Mouse (Mus musculus) stomach, embryonic 15.5 days (tissue): ENCODE results near the gene Ticrr. TPM values are rescaled to one million over a fixed set of nuclear protein-coding genes. Genes with fewer than 3 reads are reported as not detected.
A peak's percentile ranks its signal among the peaks of the same experiment; 100 is the strongest.

Experiments
- ATAC-seq: fragments of 200-750 bp; cut with Nextera tagmentation; 2 replicates; pipeline ENCODE4 v1.8.0; 2017; ENCODE audit warnings: low read depth, moderate number of reproducible peaks, moderate TSS enrichment; ENCODE audit not compliant: insufficient read depth, low FRiP score
- H3K27ac ChIP-seq: fragments of 300-500 bp; sonication (generic); 2 replicates; pipeline ENCODE4 v1.5.1; 2015; ENCODE audit warnings: mild to moderate bottlenecking, inconsistent platforms
- H3K27me3 ChIP-seq: fragments of 300-500 bp; sonication (generic); replicated peaks from 2 replicates; pipeline ENCODE4 v1.6.1; 2015; ENCODE audit warnings: inconsistent platforms
- H3K36me3 ChIP-seq: fragments of 300-500 bp; sonication (generic); 2 replicates; pipeline ENCODE4 v1.6.1; 2015; ENCODE audit warnings: inconsistent platforms
- H3K4me1 ChIP-seq: fragments of 300-500 bp; sonication (generic); 2 replicates; pipeline ENCODE4 v1.6.1; 2015; ENCODE audit warnings: inconsistent platforms
- H3K4me2 ChIP-seq: fragments of 300-500 bp; sonication (generic); 2 replicates; pipeline ENCODE4 v1.6.1; 2015; ENCODE audit warnings: mild to moderate bottlenecking, inconsistent platforms
- H3K4me3 ChIP-seq: fragments of 300-500 bp; sonication (generic); replicated peaks from 2 replicates; pipeline ENCODE4 v1.5.1; 2015; ENCODE audit warnings: inconsistent platforms
- H3K9ac ChIP-seq: fragments of 300-500 bp; sonication (generic); 2 replicates; pipeline ENCODE4 v1.6.1; 2015; ENCODE audit warnings: inconsistent platforms
- H3K9me3 ChIP-seq: fragments of 300-500 bp; sonication (generic); 2 replicates; pipeline ENCODE4 v1.6.1; 2016; ENCODE audit warnings: inconsistent platforms
- WGBS: fragments of 180-500 bp; shearing (Covaris S2); methylation state at CpG from one replicate; pipeline ENCODE4 v1.1.7; 2015; 5-methylcytosine and 5-hydroxymethylcytosine counted together
- polyA plus RNA-seq: library from polyadenylated mRNA; unstranded; fragments of >200 nt; fragmentation: Nextera tagmentation; extraction: Ambion mirVana; gene quantifications from 2 replicates; pipeline ENCODE4 v1.2.1, GENCODE M21; 2015

Ticrr gene
- 9.2 and 10.6 TPM in 2 replicates for polyA plus RNA-seq

DNA sequence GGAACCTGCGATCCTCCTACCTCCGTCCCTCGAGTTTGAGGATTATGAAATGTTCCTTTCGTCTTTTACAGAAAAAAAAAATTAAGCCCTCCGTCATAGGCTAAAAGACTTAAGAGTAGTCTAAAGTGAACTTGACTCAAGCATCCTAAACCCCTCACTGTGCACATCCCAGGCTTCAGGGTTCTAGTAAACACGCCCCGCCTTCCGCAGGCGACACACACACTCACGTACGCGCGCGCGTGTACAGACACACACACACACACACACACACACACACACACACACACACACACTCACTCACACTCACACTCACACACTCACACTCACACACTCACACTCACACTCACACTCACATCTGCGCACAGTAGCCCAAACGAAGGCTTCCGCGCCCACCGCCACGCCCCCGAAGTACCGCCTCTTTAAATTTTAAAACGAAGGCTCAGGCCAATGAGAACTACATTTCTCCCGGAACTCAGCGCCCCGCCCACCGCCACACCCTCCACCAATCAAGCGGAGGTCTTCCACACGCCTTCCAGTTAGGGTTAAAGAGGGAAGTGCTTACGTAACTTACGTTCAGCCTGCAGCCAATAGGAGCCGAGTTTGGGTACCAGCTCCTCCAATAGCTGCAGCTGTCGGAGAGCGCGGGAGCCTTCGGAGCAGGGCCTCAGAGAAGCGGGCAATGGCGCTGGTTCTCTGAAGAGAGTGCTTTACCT is at the start of gene Ticrr:
Ticrr (plus strand) TSS at position 619 of the 713 bp plus-strand sequence.
- H3K36me3 ChIP-seq, result no peaks in the 10 kb centered on the region
- peak; percentile 100 for ATAC-seq
- peak within 1 kb of the TSS; percentile 96 for H3K4me2 ChIP-seq
- peak within 1 kb of the TSS; percentile 94 for H3K4me3 ChIP-seq
- H3K27ac ChIP-seq, result peak within 1 kb of the TSS; percentile 26; the same call in 1 of the 2 replicates
- peak within 1 kb of the TSS; percentile 89 for H3K9ac ChIP-seq
- H3K4me1 ChIP-seq, result peaks cover 16% of the 10 kb centered on the region; the same call in 1 of the 2 replicates
- under 1% methylated on average over 39 of the region's 39 CpGs for WGBS
- no peaks in the 10 kb centered on the region for H3K9me3 ChIP-seq
- H3K27me3 ChIP-seq, result no peaks in the 10 kb centered on the region

- H3K27me3 ChIP-seq, result peaks cover 43% of the 10 kb centered on the region
Observed at GRCm38 (mm10) chr7:79611901-79612300, 48.1 kb upstream of the Ticrr start.

DNA sequence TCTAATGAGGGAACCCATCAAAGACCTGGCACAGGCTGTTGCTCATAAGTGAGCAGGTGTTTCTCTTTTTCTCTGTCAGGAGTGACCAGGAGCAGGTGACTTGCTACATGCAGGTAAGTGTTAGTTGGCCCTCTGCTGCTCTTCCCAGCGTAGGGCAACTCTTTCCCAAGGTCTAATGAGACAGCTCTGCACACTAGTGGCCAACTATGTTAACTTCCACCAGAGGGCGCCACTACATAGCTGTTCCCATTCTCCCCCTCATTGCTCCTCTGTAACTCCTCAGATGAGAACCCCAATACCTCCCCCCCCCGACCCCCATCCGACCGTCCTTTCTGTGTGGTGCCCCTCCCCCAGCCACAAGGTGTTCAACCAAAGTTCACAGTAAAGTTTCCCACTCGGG is 47.2 kb upstream of the Ticrr start:
- no peak overlapping the region for H3K9ac ChIP-seq
- H3K27me3 ChIP-seq, result peaks cover 43% of the 10 kb centered on the region
- H3K4me1 ChIP-seq, result peaks cover 4% of the 10 kb centered on the region; the same call in 1 of the 2 replicates
- no peaks in the 10 kb centered on the region for H3K36me3 ChIP-seq
- H3K4me3 ChIP-seq, result no peak overlapping the region
- H3K27ac ChIP-seq, result no peak overlapping the region
- H3K4me2 ChIP-seq, result no peak overlapping the region
- no peaks in the 10 kb centered on the region for H3K9me3 ChIP-seq
- WGBS, result 11% methylated on average over 6 of the region's 6 CpGs
- ATAC-seq, result no peak; the same call in 1 of the 2 replicates

More at GRCm38 (mm10) chr7:79611901-79612300, 48.1 kb upstream of the Ticrr start:
- Histone ChIP-seq H3K9ac (no peak overlapping the region), H3K4me3 (no peak overlapping the region), H3K4me1 (peaks cover 7% of the 10 kb centered on the region; the same call in 1 of the 2 replicates), H3K4me2 (no peak overlapping the region), H3K27ac (no peak overlapping the region), H3K36me3 (no peaks in the 10 kb centered on the region), H3K9me3 (no peaks in the 10 kb centered on the region)
- no peak for ATAC-seq
- 77% methylated on average over 9 of the region's 9 CpGs for WGBS

GRCm38 (mm10) chr7:79613314-79613713 is 46.7 kb upstream of the Ticrr start:
- Histone ChIP-seq H3K27me3 (peaks cover 43% of the 10 kb centered on the region), H3K4me2 (no peak overlapping the region), H3K36me3 (no peaks in the 10 kb centered on the region), H3K27ac (no peak overlapping the region), H3K9me3 (no peaks in the 10 kb centered on the region), H3K4me3 (no peak overlapping the region), H3K9ac (no peak overlapping the region), H3K4me1 (peaks cover 3% of the 10 kb centered on the region; the same call in 1 of the 2 replicates)
- WGBS, result 51% methylated on average over 11 of the region's 11 CpGs
- no peak for ATAC-seq

DNA sequence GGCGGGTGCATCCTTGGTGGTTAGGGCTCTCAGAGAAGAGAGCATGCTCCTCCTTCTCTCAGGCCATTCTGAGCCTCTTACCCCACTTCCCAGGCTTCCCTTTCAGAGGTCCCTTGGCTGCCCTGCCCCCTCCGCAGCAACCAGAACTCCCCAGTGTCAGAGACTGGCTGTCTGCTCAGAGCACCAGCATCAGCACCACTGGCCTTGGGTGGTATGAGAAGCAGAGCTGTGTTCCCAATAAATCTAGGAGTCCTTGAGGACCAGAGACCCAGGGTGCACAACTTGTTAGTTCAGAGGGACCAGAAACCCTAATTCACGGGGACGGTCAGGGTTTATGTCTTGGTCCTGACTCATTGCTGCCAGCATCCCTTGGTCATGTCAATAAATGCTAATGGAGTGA is 45.0 kb upstream of the Ticrr start:
- peaks cover 48% of the 10 kb centered on the region for H3K27me3 ChIP-seq
- no peak overlapping the region for H3K4me3 ChIP-seq
- H3K4me2 ChIP-seq, result no peak overlapping the region
- no peak overlapping the region for H3K9ac ChIP-seq
- H3K27ac ChIP-seq, result no peak overlapping the region
- ATAC-seq, result no peak
- peaks cover 3% of the 10 kb centered on the region; the same call in 1 of the 2 replicates for H3K4me1 ChIP-seq
- H3K9me3 ChIP-seq, result no peaks in the 10 kb centered on the region
- 76% methylated on average over 4 of the region's 4 CpGs for WGBS
- H3K36me3 ChIP-seq, result no peaks in the 10 kb centered on the region

DNA sequence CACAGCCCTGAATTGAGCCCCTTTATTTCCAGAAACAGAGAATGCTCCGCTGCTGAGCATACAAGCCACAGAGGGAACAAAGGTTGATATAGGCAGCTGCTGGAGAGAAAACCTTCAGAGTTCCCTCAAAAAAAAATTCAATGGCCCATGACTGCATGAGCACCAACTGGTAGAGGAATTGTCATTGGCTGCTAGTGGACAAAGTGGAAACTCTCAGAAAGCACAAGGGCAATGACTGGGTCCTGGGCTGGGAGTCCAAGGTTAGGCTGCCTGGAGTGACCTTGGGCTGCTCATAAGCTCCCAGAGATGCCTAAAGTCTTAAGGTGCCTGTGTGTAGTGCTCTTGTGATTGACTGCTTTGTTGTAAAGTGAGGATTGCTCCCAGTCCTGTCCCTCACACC is 44.1 kb upstream of the Ticrr start:
- Histone ChIP-seq H3K9me3 (no peaks in the 10 kb centered on the region), H3K9ac (no peak overlapping the region), H3K4me1 (peaks cover 3% of the 10 kb centered on the region; the same call in 1 of the 2 replicates), H3K27ac (no peak overlapping the region), H3K4me3 (no peak overlapping the region), H3K4me2 (no peak overlapping the region), H3K36me3 (no peaks in the 10 kb centered on the region), H3K27me3 (peaks cover 48% of the 10 kb centered on the region)
- no peak for ATAC-seq
- WGBS, result 63% methylated on average over 1 of the region's 1 CpGs

- no peak for ATAC-seq
- Histone ChIP-seq H3K4me3 (peak within 1 kb of the TSS; percentile 22), H3K27ac (no peak within 1 kb of the TSS), H3K9me3 (no peaks in the 10 kb centered on the region), H3K27me3 (peaks cover 48% of the 10 kb centered on the region), H3K36me3 (no peaks in the 10 kb centered on the region), H3K4me1 (peaks cover 3% of the 10 kb centered on the region; the same call in 1 of the 2 replicates), H3K4me2 (peak within 1 kb of the TSS; percentile 45), H3K9ac (no peak within 1 kb of the TSS)
- WGBS, result 8% methylated on average over 33 of the region's 33 CpGs
Observed at GRCm38 (mm10) chr7:79617418-79617817, 42.6 kb upstream of the Ticrr start, which contains the start of gene Rhcg. Rhcg (minus strand) TSS chr7:79617657.

GRCm38 (mm10) chr7:79619493-79619892 is 40.5 kb upstream of the Ticrr start:
- no peak overlapping the region for H3K4me2 ChIP-seq
- peaks cover 3% of the 10 kb centered on the region; the same call in 1 of the 2 replicates for H3K4me1 ChIP-seq
- no peak for ATAC-seq
- WGBS, result 72% methylated on average over 4 of the region's 4 CpGs
- H3K27me3 ChIP-seq, result peaks cover 40% of the 10 kb centered on the region
- H3K9ac ChIP-seq, result no peak overlapping the region
- H3K9me3 ChIP-seq, result no peaks in the 10 kb centered on the region
- no peak overlapping the region for H3K4me3 ChIP-seq
- no peaks in the 10 kb centered on the region for H3K36me3 ChIP-seq
- no peak overlapping the region for H3K27ac ChIP-seq

DNA sequence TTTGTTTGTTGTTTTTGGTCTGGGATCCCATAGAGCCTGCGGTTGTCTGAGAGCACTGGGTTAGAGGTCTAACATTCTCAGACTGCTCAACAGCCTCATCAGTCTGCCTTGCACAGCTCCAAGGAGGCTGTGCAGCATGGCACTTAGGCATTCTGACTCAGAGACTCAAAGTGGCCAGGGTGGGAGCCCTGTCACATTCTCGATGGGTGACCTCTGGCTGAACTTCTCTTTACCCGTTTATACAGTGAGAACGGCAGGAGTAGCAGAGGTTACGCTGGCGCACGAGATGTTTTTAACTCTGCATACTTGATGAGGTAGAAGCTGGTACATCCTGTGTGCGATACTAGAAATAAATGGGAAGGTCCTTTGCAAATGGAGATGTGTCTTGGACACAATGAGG is 36.9 kb upstream of the Ticrr start:
- Histone ChIP-seq H3K27me3 (peaks cover 6% of the 10 kb centered on the region; the same call in 1 of the 2 replicates), H3K4me2 (no peak overlapping the region), H3K9ac (no peak overlapping the region), H3K27ac (no peak overlapping the region), H3K36me3 (no peaks in the 10 kb centered on the region), H3K9me3 (no peaks in the 10 kb centered on the region), H3K4me3 (no peak overlapping the region), H3K4me1 (no peaks in the 10 kb centered on the region)
- 40% methylated on average over 8 of the region's 8 CpGs for WGBS
- ATAC-seq, result no peak

DNA sequence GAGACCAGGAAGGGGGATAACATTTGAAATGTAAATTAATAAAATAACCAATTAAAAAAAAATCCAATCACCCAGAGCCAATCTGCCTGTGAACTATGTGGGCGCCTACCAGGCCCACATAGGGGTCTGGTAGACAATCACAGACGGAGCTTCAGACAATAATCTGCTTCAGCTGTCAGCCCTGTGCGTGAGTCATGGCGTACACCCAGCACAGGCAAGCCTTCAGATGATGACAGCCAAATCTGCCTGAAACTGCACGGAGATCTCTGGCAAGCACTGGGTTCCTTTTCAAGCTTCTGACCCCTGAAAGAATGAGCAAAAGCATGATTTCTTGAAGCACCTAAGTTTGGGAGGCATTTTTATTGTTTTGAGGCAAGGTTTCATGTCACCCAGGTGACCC is 33.8 kb upstream of the Ticrr start:
- Histone ChIP-seq H3K36me3 (no peaks in the 10 kb centered on the region), H3K4me1 (no peaks in the 10 kb centered on the region), H3K9ac (no peak overlapping the region), H3K9me3 (no peaks in the 10 kb centered on the region), H3K4me3 (no peak overlapping the region), H3K4me2 (no peak overlapping the region), H3K27me3 (no peaks in the 10 kb centered on the region), H3K27ac (no peak overlapping the region)
- no peak for ATAC-seq
- WGBS, result 78% methylated on average over 5 of the region's 5 CpGs

DNA sequence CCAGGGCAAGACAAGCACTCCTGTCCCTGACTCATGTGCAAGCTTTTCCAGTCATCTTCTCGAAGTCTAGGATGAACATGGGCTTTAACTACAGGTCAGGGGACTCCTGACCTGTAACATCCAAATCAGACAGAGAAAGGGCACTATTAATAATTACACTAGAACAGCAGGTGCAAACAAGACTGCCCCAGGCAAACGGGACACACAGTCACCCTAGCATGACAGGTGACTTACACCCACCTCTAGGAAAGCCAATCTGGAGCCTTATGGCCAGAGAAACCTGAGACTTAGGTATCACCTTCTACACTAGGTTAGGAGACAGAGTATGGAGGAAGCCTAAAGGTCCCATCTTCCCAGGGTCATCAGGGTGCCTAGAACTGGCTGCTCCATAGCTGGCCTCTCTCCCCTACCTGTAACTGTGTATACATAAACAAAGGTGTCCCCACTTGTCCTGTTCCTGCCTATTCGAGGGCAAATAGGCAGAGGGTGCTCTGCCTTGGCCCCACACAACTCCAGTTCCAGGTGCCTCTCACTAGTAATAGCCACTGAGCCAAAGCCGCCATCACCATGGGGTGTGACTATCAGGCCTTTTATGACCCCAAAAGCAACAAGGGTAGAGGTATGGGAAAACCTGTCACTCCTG is 31.6 kb upstream of the Ticrr start:
- H3K36me3 ChIP-seq, result no peaks in the 10 kb centered on the region
- ATAC-seq, result no peak
- no peaks in the 10 kb centered on the region for H3K4me1 ChIP-seq
- WGBS, result 55% methylated on average over 4 of the region's 4 CpGs
- no peak overlapping the region for H3K4me3 ChIP-seq
- H3K9me3 ChIP-seq, result no peaks in the 10 kb centered on the region
- H3K27me3 ChIP-seq, result no peaks in the 10 kb centered on the region
- H3K9ac ChIP-seq, result no peak overlapping the region
- H3K27ac ChIP-seq, result no peak overlapping the region
- no peak overlapping the region for H3K4me2 ChIP-seq

GRCm38 (mm10) chr7:79631773-79632348 is 28.1 kb upstream of the Ticrr start:
- no peaks in the 10 kb centered on the region for H3K4me1 ChIP-seq
- WGBS, result 28% methylated on average over 13 of the region's 13 CpGs
- no peaks in the 10 kb centered on the region for H3K27me3 ChIP-seq
- no peak overlapping the region for H3K27ac ChIP-seq
- ATAC-seq, result no peak
- no peak overlapping the region for H3K9ac ChIP-seq
- H3K4me2 ChIP-seq, result no peak overlapping the region
- no peaks in the 10 kb centered on the region for H3K36me3 ChIP-seq
- no peak overlapping the region for H3K4me3 ChIP-seq
- no peaks in the 10 kb centered on the region for H3K9me3 ChIP-seq
